Mouse (Mus musculus) megakaryocyte, embryonic 14.5 days (primary cell): ENCODE results near the gene Morn2.

Experiments used
- FLI1 ChIP-seq: IDR thresholded peaks from 2 replicates; pipeline ENCODE4 v1.6.1; 2012; ENCODE audit warnings: low read length, inconsistent platforms, mixed read lengths
- GATA1 ChIP-seq: IDR thresholded peaks from 3 replicates; pipeline ENCODE4 v1.6.1; 2012; ENCODE audit warnings: mixed read lengths, low read length, inconsistent platforms, borderline replicate concordance

- TF ChIP-seq GATA1 (no peak), FLI1 (no peak)
Measured at GRCm38 (mm10) chr17:80332386-80332785, 42.4 kb downstream of the Morn2 start.
